Mouse (Mus musculus) kidney, embryonic 15.5 days (tissue): ENCODE measurements around the gene C2cd2l. TPM values are rescaled to one million over a fixed set of nuclear protein-coding genes. Genes with fewer than 3 reads are reported as not detected.
"Not testable (repeated sequence)": the region's sequence is repeated elsewhere in the genome, so short reads cannot be mapped to it uniquely, and the experiment has no call there.

Experiments
- ATAC-seq: fragments of 200-750 bp; cut with Nextera tagmentation; replicated peaks from 2 replicates; pipeline ENCODE4 v1.8.0; 2017; ENCODE audit warnings: moderate TSS enrichment; ENCODE audit not compliant: low FRiP score
- H3K27ac ChIP-seq: fragments of 300-500 bp; sonication (generic); 2 replicates; pipeline ENCODE4 v1.5.1; 2015; ENCODE audit warnings: mild to moderate bottlenecking, inconsistent platforms
- H3K27me3 ChIP-seq: fragments of 300-500 bp; sonication (generic); 2 replicates; pipeline ENCODE4 v1.6.1; 2015; ENCODE audit warnings: inconsistent platforms
- H3K36me3 ChIP-seq: fragments of 300-500 bp; sonication (generic); 2 replicates; pipeline ENCODE4 v1.6.1; 2015; ENCODE audit warnings: inconsistent platforms
- H3K4me1 ChIP-seq: fragments of 300-500 bp; sonication (generic); 2 replicates; pipeline ENCODE4 v1.6.1; 2015; ENCODE audit warnings: inconsistent platforms
- H3K4me2 ChIP-seq: fragments of 300-500 bp; sonication (generic); 2 replicates; pipeline ENCODE4 v1.6.1; 2015; ENCODE audit warnings: moderate library complexity, mild to moderate bottlenecking, inconsistent platforms
- H3K4me3 ChIP-seq: fragments of 300-500 bp; sonication (generic); replicated peaks from 2 replicates; pipeline ENCODE4 v1.5.1; 2015; ENCODE audit warnings: mild to moderate bottlenecking, inconsistent platforms
- H3K9ac ChIP-seq: fragments of 300-500 bp; sonication (generic); 2 replicates; pipeline ENCODE4 v1.6.1; 2015; ENCODE audit warnings: mild to moderate bottlenecking, inconsistent platforms
- H3K9me3 ChIP-seq: fragments of 300-500 bp; sonication (generic); replicated peaks from 2 replicates; pipeline ENCODE4 v1.6.1; 2016; ENCODE audit warnings: inconsistent platforms
- WGBS: fragments of 180-500 bp; shearing (Covaris S2); methylation state at CpG from one replicate; pipeline ENCODE4 v1.1.7; 2015; ENCODE audit warnings: mixed read lengths; 5-methylcytosine and 5-hydroxymethylcytosine counted together
- polyA plus RNA-seq: library from polyadenylated mRNA; unstranded; fragments of >200 nt; fragmentation: Nextera tagmentation; extraction: Ambion mirVana; gene quantifications from 2 replicates; pipeline ENCODE4 v1.2.1, GENCODE M21; 2015

C2cd2l gene
- polyA plus RNA-seq, 1 experiment from 2014 or later: 8.8 TPM

- 68% methylated on average over 3 of the region's 3 CpGs for WGBS
Observed at GRCm38 (mm10) chr9:44309756-44310155, 10.3 kb downstream of the C2cd2l start.

GRCm38 (mm10) chr9:44307248-44307647 lies 12.8 kb downstream of the C2cd2l start:
- H3K4me2 ChIP-seq: no peak overlapping the region
- H3K9ac ChIP-seq: no peak overlapping the region
- H3K4me3 ChIP-seq: no peak overlapping the region
- no peaks in the 10 kb centered on the region for H3K27me3 ChIP-seq
- no peak for ATAC-seq
- H3K9me3 ChIP-seq: no peaks in the 10 kb centered on the region
- H3K36me3 ChIP-seq: peaks cover 15% of the 10 kb centered on the region
- H3K4me1 ChIP-seq: peaks cover 31% of the 10 kb centered on the region
- WGBS: 72% methylated on average over 2 of the region's 2 CpGs
- no peak overlapping the region for H3K27ac ChIP-seq

More at GRCm38 (mm10) chr9:44309756-44310155, 10.3 kb downstream of the C2cd2l start:
- Histone ChIP-seq H3K4me3 (no peak overlapping the region), H3K4me2 (no peak overlapping the region), H3K4me1 (peaks cover 19% of the 10 kb centered on the region), H3K9me3 (no peaks in the 10 kb centered on the region), H3K36me3 (peaks cover 28% of the 10 kb centered on the region), H3K27me3 (no peaks in the 10 kb centered on the region), H3K27ac (no peak overlapping the region), H3K9ac (no peak overlapping the region)
- ATAC-seq: no peak

- WGBS: 91% methylated on average over 6 of the region's 6 CpGs
- no peak overlapping the region for H3K9ac ChIP-seq
- H3K27me3 ChIP-seq: no peaks in the 10 kb centered on the region
- H3K9me3 ChIP-seq: no peaks in the 10 kb centered on the region
- H3K36me3 ChIP-seq: peaks cover 23% of the 10 kb centered on the region
- no peak for ATAC-seq
- H3K4me1 ChIP-seq: peaks cover 25% of the 10 kb centered on the region
- 0 out of 2 replicates have a peak overlapping the region, but pooled peaks have one; percentile 60 for H3K4me2 ChIP-seq
- no peak overlapping the region for H3K4me3 ChIP-seq
- no peak overlapping the region for H3K27ac ChIP-seq
Observed at GRCm38 (mm10) chr9:44306532-44306931, 13.6 kb downstream of the C2cd2l start.

GRCm38 (mm10) chr9:44305466-44306079 lies 14.5 kb downstream of the C2cd2l start, which contains the start of gene Hinfp:
TSS of gene Hinfp (minus strand) at chr9:44305671.
- H3K4me2 ChIP-seq: peak within 1 kb of the TSS; percentile 75
- H3K36me3 ChIP-seq: peaks cover 30% of the 10 kb centered on the region
- peak within 1 kb of the TSS; percentile 61 for H3K4me3 ChIP-seq
- H3K27me3 ChIP-seq: no peaks in the 10 kb centered on the region
- H3K27ac ChIP-seq: peak within 1 kb of the TSS; percentile 72
- H3K9me3 ChIP-seq: no peaks in the 10 kb centered on the region
- peak; percentile 99 for ATAC-seq
- peaks cover 16% of the 10 kb centered on the region for H3K4me1 ChIP-seq
- H3K9ac ChIP-seq: peak within 1 kb of the TSS; percentile 72
- under 1% methylated on average over 54 of the region's 54 CpGs for WGBS

- not testable (repeated sequence) for H3K9me3 ChIP-seq, H3K27me3 ChIP-seq, H3K9ac ChIP-seq, ATAC-seq, H3K4me3 ChIP-seq, H3K4me2 ChIP-seq, H3K27ac ChIP-seq
- WGBS: 91% methylated on average over 3 of the region's 3 CpGs
- Histone ChIP-seq H3K4me1 (peaks cover 13% of the 10 kb centered on the region), H3K36me3 (peaks cover 80% of the 10 kb centered on the region)
Observed at GRCm38 (mm10) chr9:44300001-44300400, 20.1 kb downstream of the C2cd2l start.

- 70% methylated on average over 3 of the region's 3 CpGs for WGBS
- Histone ChIP-seq H3K4me2 (no peak overlapping the region), H3K36me3 (peaks cover 74% of the 10 kb centered on the region), H3K9ac (no peak overlapping the region), H3K4me3 (no peak overlapping the region), H3K27me3 (peaks cover 19% of the 10 kb centered on the region), H3K27ac (no peak overlapping the region), H3K9me3 (no peaks in the 10 kb centered on the region), H3K4me1 (peaks cover 18% of the 10 kb centered on the region)
- ATAC-seq: no peak
Observed at GRCm38 (mm10) chr9:44292490-44292889, 27.6 kb downstream of the C2cd2l start.

GRCm38 (mm10) chr9:44288959-44289291 lies 31.2 kb downstream of the C2cd2l start:
- H3K9me3 ChIP-seq: no peaks in the 10 kb centered on the region
- 0 out of 2 replicates have a peak overlapping the region, but pooled peaks have one; percentile 64 for H3K4me3 ChIP-seq
- WGBS: 7% methylated on average over 11 of the region's 11 CpGs
- peaks cover 34% of the 10 kb centered on the region for H3K27me3 ChIP-seq
- no peak overlapping the region for H3K27ac ChIP-seq
- no peak for ATAC-seq
- peaks cover 24% of the 10 kb centered on the region for H3K4me1 ChIP-seq
- no peak overlapping the region for H3K9ac ChIP-seq
- peaks cover 40% of the 10 kb centered on the region for H3K36me3 ChIP-seq
- peak overlapping the region; percentile 95 for H3K4me2 ChIP-seq

GRCm38 (mm10) chr9:44288076-44288958 lies 31.8 kb downstream of the C2cd2l start, which contains the start of gene Abcg4:
TSS of gene Abcg4 (minus strand) at chr9:44288615.
- H3K9me3 ChIP-seq: no peaks in the 10 kb centered on the region
- peak within 1 kb of the TSS; percentile 56 for H3K9ac ChIP-seq
- 1% methylated on average over 38 of the region's 38 CpGs for WGBS
- H3K27me3 ChIP-seq: peaks cover 34% of the 10 kb centered on the region
- peaks cover 24% of the 10 kb centered on the region for H3K4me1 ChIP-seq
- H3K4me3 ChIP-seq: peak within 1 kb of the TSS; percentile 64
- H3K27ac ChIP-seq: no peak within 1 kb of the TSS
- ATAC-seq: peak; percentile 75
- H3K36me3 ChIP-seq: peaks cover 34% of the 10 kb centered on the region
- H3K4me2 ChIP-seq: peak within 1 kb of the TSS; percentile 95

- Histone ChIP-seq H3K9ac (peak overlapping the region; percentile 56), H3K27me3 (peaks cover 34% of the 10 kb centered on the region), H3K4me3 (peak overlapping the region; percentile 64), H3K4me2 (peak overlapping the region; percentile 95), H3K36me3 (peaks cover 27% of the 10 kb centered on the region), H3K27ac (no peak overlapping the region), H3K9me3 (no peaks in the 10 kb centered on the region), H3K4me1 (peaks cover 24% of the 10 kb centered on the region)
- peak; percentile 65 for ATAC-seq
- WGBS: under 1% methylated on average over 47 of the region's 47 CpGs
Observed at GRCm38 (mm10) chr9:44287401-44288075, 32.5 kb downstream of the C2cd2l start.

GRCm38 (mm10) chr9:44287003-44287400 lies 33.1 kb downstream of the C2cd2l start:
- Histone ChIP-seq H3K9ac (peak overlapping the region; percentile 56), H3K4me1 (peaks cover 24% of the 10 kb centered on the region), H3K27me3 (peaks cover 34% of the 10 kb centered on the region), H3K9me3 (no peaks in the 10 kb centered on the region), H3K36me3 (peaks cover 21% of the 10 kb centered on the region), H3K27ac (no peak overlapping the region), H3K4me2 (peak overlapping the region; percentile 95), H3K4me3 (peak overlapping the region; percentile 64)
- ATAC-seq: peak; percentile 10; the same call in 1 of the 2 replicates
- WGBS: 15% methylated on average over 11 of the region's 11 CpGs

- Histone ChIP-seq H3K36me3 (peaks cover 15% of the 10 kb centered on the region), H3K9ac (no peak overlapping the region), H3K9me3 (no peaks in the 10 kb centered on the region), H3K4me1 (peaks cover 24% of the 10 kb centered on the region), H3K4me2 (no peak overlapping the region), H3K27me3 (peaks cover 34% of the 10 kb centered on the region), H3K27ac (no peak overlapping the region), H3K4me3 (no peak overlapping the region)
- no peak for ATAC-seq
- WGBS: 3% methylated on average over 6 of the region's 6 CpGs
Observed at GRCm38 (mm10) chr9:44286256-44286850, 33.7 kb downstream of the C2cd2l start.
